Mouse (Mus musculus): Measurements from ENCODE around the gene Rpusd3. TPM values are rescaled to one million over a fixed set of nuclear protein-coding genes. Genes with fewer than 3 reads are reported as not detected.

Rpusd3 gene
- total and polyA plus RNA-seq, 3 experiments, result 24.8 to 34.1 TPM; not detected in 1

- Histone ChIP-seq H3K27ac (ENCODE audit: control insufficient read depth, low read depth, low read length) (no peak overlapping the region), H3K4me1 (ENCODE audit: control insufficient read depth in 1 of 2, insufficient read depth in 2 of 2, low read length in 2 of 2) (no peaks in the 10 kb centered on the region), H3K9me3 (replicated peaks; ENCODE audit: insufficient read depth, low read length) (no peaks in the 10 kb centered on the region), H3K4me3 (ENCODE audit: control insufficient read depth in 1 of 2, insufficient read depth in 1 of 2, low read depth in 2 of 2, low read length in 2 of 2) (no peak overlapping the region), H3K9ac (ENCODE audit: control insufficient read depth, low read depth, low read length, poor library complexity, severe bottlenecking) (no peak overlapping the region), H3K79me2 (ENCODE audit: control insufficient read depth, insufficient read depth, low read length, poor library complexity) (no peaks in the 10 kb centered on the region), H3K36me3 (ENCODE audit: control insufficient read depth in 1 of 2, insufficient read depth in 2 of 2, low read length in 2 of 2) (no peaks in the 10 kb centered on the region; a peak in 1 of 4 replicates), H3K27me3 (ENCODE audit: control insufficient read depth in 1 of 2, insufficient read depth in 2 of 2, low read length in 2 of 2) (no peaks in the 10 kb centered on the region)
- no peak for DNase-seq (ENCODE audit: low read depth, low spot score)
- TF ChIP-seq MYC (IDR thresholded peaks at IDR 0.05; ENCODE audit: low read depth, low read length) (no peak), CHD2 (IDR thresholded peaks at IDR 0.05; ENCODE audit: low read length) (no peak), MAZ (IDR thresholded peaks at IDR 0.05; ENCODE audit: low read depth, low read length) (no peak), POLR2AphosphoS2 (IDR thresholded peaks at IDR 0.05; ENCODE audit: low read length) (no peak), UBTF (IDR thresholded peaks at IDR 0.05; ENCODE audit: borderline replicate concordance, insufficient read depth, low read depth, low read length) (no peak), SIN3A (IDR thresholded peaks at IDR 0.05; ENCODE audit: low read length) (no peak), USF1 (IDR thresholded peaks at IDR 0.05; ENCODE audit: low read depth, low read length) (no peak), MEF2A (IDR thresholded peaks at IDR 0.05; ENCODE audit: extremely low read depth, insufficient replicate concordance, low read depth, low read length, poor library complexity, severe bottlenecking) (no peak), MAFK (IDR thresholded peaks at IDR 0.05; ENCODE audit: borderline replicate concordance, low read depth, low read length) (no peak), KAT2A (conservative IDR thresholded peaks at IDR 0.05; ENCODE audit: low read depth, low read length) (no peak), ETS1 (IDR thresholded peaks at IDR 0.05; ENCODE audit: low read depth, low read length) (no peak), TBP (IDR thresholded peaks at IDR 0.05; ENCODE audit: low read depth, low read length) (no peak), TAL1 (IDR thresholded peaks at IDR 0.05; ENCODE audit: low read length) (no peak), EP300 (IDR thresholded peaks at IDR 0.05; ENCODE audit: low read depth in 1 of 2, low read length in 2 of 2) (no peak), CHD1 (IDR thresholded peaks at IDR 0.05; ENCODE audit: low read depth, low read length) (no peak), NRF1 (IDR thresholded peaks at IDR 0.05; ENCODE audit: insufficient read depth, low read depth, low read length, poor library complexity, severe bottlenecking) (no peak), HCFC1 (IDR thresholded peaks at IDR 0.05; ENCODE audit: low read depth, low read length) (no peak), USF2 (IDR thresholded peaks at IDR 0.05; ENCODE audit: borderline replicate concordance in 1 of 2, insufficient read depth in 1 of 2, low read depth in 1 of 2, low read length in 2 of 2) (no peak), ZC3H11A (IDR thresholded peaks at IDR 0.05; ENCODE audit: low read depth, low read length) (no peak), POLR2AphosphoS5 (IDR thresholded peaks at IDR 0.05; ENCODE audit: borderline replicate concordance, low read depth, low read length) (no peak)
These were observed 51.6 kb downstream of the Rpusd3 start for GRCm38 (mm10) chr6:113367574-113367973.

GRCm38 (mm10) chr6:113366639-113367038 lies 52.5 kb downstream of the Rpusd3 start:
- TF ChIP-seq ZNF384 (IDR thresholded peaks at IDR 0.05; ENCODE audit: low read depth, low read length) (no peak), ZMIZ1 (IDR thresholded peaks at IDR 0.05; ENCODE audit: low read depth, low read length) (no peak), MXI1 (IDR thresholded peaks at IDR 0.05; ENCODE audit: low read depth, low read length) (no peak), ZKSCAN1 (IDR thresholded peaks at IDR 0.05; ENCODE audit: low read depth, low read length) (no peak), NRF1 (IDR thresholded peaks at IDR 0.05; ENCODE audit: insufficient read depth, low read depth, low read length, poor library complexity, severe bottlenecking) (no peak)
- Histone ChIP-seq H3K9ac (ENCODE audit: control insufficient read depth, low read depth, low read length, poor library complexity, severe bottlenecking) (no peak overlapping the region), H3K27me3 (ENCODE audit: control insufficient read depth in 1 of 2, insufficient read depth in 2 of 2, low read length in 2 of 2) (no peaks in the 10 kb centered on the region), H3K27ac (ENCODE audit: control insufficient read depth, low read depth, low read length) (no peak overlapping the region), H3K36me3 (ENCODE audit: control insufficient read depth in 1 of 2, insufficient read depth in 2 of 2, low read length in 2 of 2) (no peaks in the 10 kb centered on the region; a peak in 1 of 4 replicates), H3K4me3 (ENCODE audit: control insufficient read depth in 1 of 2, insufficient read depth in 1 of 2, low read depth in 2 of 2, low read length in 2 of 2) (no peak overlapping the region), H3K79me2 (ENCODE audit: control insufficient read depth, insufficient read depth, low read length, poor library complexity) (no peaks in the 10 kb centered on the region), H3K4me1 (ENCODE audit: control insufficient read depth in 1 of 2, insufficient read depth in 2 of 2, low read length in 2 of 2) (no peaks in the 10 kb centered on the region), H3K9me3 (replicated peaks; ENCODE audit: insufficient read depth, low read length) (no peaks in the 10 kb centered on the region)
- DNase-seq (ENCODE audit: low read depth, low spot score), result no peak

Data from MEL (cell line).